Mouse (Mus musculus) myocyte (in vitro differentiated cells): Measurements from ENCODE around the gene Plaur.

Experiments
- CEBPB ChIP-seq: IDR thresholded peaks from 2 replicates; pipeline ENCODE4 v1.6.1; 2011; ENCODE audit warnings: mild to moderate bottlenecking, moderate library complexity; ENCODE audit not compliant: poor library complexity, insufficient read depth, severe bottlenecking
- E2F4 ChIP-seq: IDR thresholded peaks from one replicate; pipeline ENCODE4 v1.6.1; 2011; ENCODE audit warnings: mild to moderate bottlenecking, control low read depth, moderate library complexity; ENCODE audit not compliant: insufficient read depth
- MAX ChIP-seq: IDR thresholded peaks from one replicate; pipeline ENCODE4 v1.6.1; 2011; ENCODE audit warnings: low read depth, mild to moderate bottlenecking, control low read depth
- MYOD1 ChIP-seq, 3 experiments: IDR thresholded peaks; one replicate each; pipeline ENCODE4 v1.6.1; 2011; ENCODE audit warnings: control low read depth in 2 of 3, low read depth in 2 of 3, mild to moderate bottlenecking in 2 of 3, moderate library complexity in 1 of 3; ENCODE audit not compliant: insufficient read length in 2 of 3, control insufficient read depth in 1 of 3
- MYOG ChIP-seq, 3 experiments: IDR thresholded peaks; one replicate each; pipeline ENCODE4 v1.6.1; 2011; ENCODE audit warnings: control low read depth in 2 of 3, low read depth in 2 of 3, mild to moderate bottlenecking in 2 of 3; ENCODE audit not compliant: insufficient read length in 2 of 3, control insufficient read depth in 1 of 3, insufficient read depth in 1 of 3
- POLR2A ChIP-seq: IDR thresholded peaks from one replicate; pipeline ENCODE4 v1.6.1; 2011; ENCODE audit warnings: low read depth, mild to moderate bottlenecking, control low read depth, moderate library complexity; ENCODE audit not compliant: insufficient read length
- POLR2AphosphoS2 ChIP-seq: IDR thresholded peaks from one replicate; pipeline ENCODE4 v1.6.1; 2011; ENCODE audit warnings: low read depth, control low read depth; ENCODE audit not compliant: insufficient read length
- SRF ChIP-seq: IDR thresholded peaks from one replicate; pipeline ENCODE4 v1.6.1; 2011; ENCODE audit warnings: low read depth; ENCODE audit not compliant: control insufficient read depth, insufficient read length
- USF1 ChIP-seq: IDR thresholded peaks from one replicate; pipeline ENCODE4 v1.6.1; 2011; ENCODE audit warnings: low read depth, mild to moderate bottlenecking, control low read depth, moderate library complexity

DNA sequence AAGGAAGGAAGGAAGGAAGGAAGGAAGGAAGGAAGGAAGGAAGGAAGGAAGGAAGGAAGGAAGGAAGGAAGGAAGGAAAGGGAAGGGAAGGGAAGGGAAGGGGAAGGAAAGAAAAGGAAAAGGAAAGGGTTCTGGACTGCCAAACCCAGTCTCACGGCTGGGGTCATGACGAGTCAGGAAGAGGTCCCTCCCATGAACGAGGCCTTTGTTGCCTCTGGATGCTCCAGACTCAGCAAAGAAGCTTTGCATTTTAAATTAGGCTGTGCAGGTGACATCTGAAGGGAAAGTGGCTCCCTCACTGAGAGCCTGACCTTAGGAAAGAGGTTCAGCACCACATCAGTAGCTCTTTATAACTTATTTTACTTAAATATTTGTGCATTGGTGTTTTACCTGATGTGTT is 56.8 kb downstream of the Plaur start:
- no peak for TF ChIP-seq MAX
- no peak for TF ChIP-seq USF1
- no peak for TF ChIP-seq CEBPB
- no peak for TF ChIP-seq POLR2A
- TF ChIP-seq MYOG (IDR thresholded peaks at IDR 0.05; ENCODE audit: control insufficient read depth in 1 of 3, insufficient read depth in 1 of 3, insufficient read length in 2 of 3, low read depth in 2 of 3), result no peak
- TF ChIP-seq E2F4, result no peak
- no peak for TF ChIP-seq SRF
- no peak for TF ChIP-seq MYOD1 (IDR thresholded peaks at IDR 0.05; ENCODE audit: control insufficient read depth in 1 of 3, insufficient read length in 2 of 3, low read depth in 2 of 3)
- TF ChIP-seq POLR2AphosphoS2, result no peak
